Mouse (Mus musculus): ENCODE measurements around the gene Acad10.

The Acad10 gene

GRCm38 (mm10) chr5:121595758-121596157 is 64.6 kb downstream of the Acad10 start:
- no peak for DNase-seq

GRCm38 (mm10) chr5:121594714-121595313 is 65.5 kb downstream of the Acad10 start:
- DNase-seq: no peak

GRCm38 (mm10) chr5:121593451-121594401 is 66.6 kb downstream of the Acad10 start, which contains the start of gene Aldh2:
Gene Aldh2, minus strand, starts transcription at chr5:121593824.
- DNase-seq: peak; percentile 74

- no peak for DNase-seq
These were observed 67.4 kb downstream of the Acad10 start for GRCm38 (mm10) chr5:121592816-121593407.

GRCm38 (mm10) chr5:121592064-121592815 is 68.1 kb downstream of the Acad10 start:
- DNase-seq: no peak

GRCm38 (mm10) chr5:121591417-121592063 is 68.8 kb downstream of the Acad10 start:
- no peak for DNase-seq

- no peak for DNase-seq
These were observed 70.4 kb downstream of the Acad10 start for GRCm38 (mm10) chr5:121589928-121590327.

GRCm38 (mm10) chr5:121586400-121587039 is 73.8 kb downstream of the Acad10 start:
- DNase-seq: peak; percentile 29

- no peak for DNase-seq
These were observed 74.6 kb downstream of the Acad10 start for GRCm38 (mm10) chr5:121585699-121586098.

- no peak for DNase-seq
These were observed 75.3 kb downstream of the Acad10 start for GRCm38 (mm10) chr5:121585005-121585404.

GRCm38 (mm10) chr5:121583765-121584501 is 76.4 kb downstream of the Acad10 start:
- DNase-seq: peak; percentile 71

GRCm38 (mm10) chr5:121581945-121582344 is 78.4 kb downstream of the Acad10 start:
- DNase-seq: no peak

- no peak for DNase-seq
These were observed 83.3 kb downstream of the Acad10 start for GRCm38 (mm10) chr5:121576927-121577488.

- no peak for DNase-seq
These were observed 84.4 kb downstream of the Acad10 start for GRCm38 (mm10) chr5:121575867-121576266.

- no peak for DNase-seq
These were observed 86.2 kb downstream of the Acad10 start for GRCm38 (mm10) chr5:121574145-121574544.

Data from right cerebral cortex, postnatal 14 days (tissue).